Mouse (Mus musculus) C2C12 (cell line): ENCODE results near the gene Tyrobp. TPM values are rescaled to one million over a fixed set of nuclear protein-coding genes. Genes with fewer than 3 reads are reported as not detected.

ENCODE experiments used
- H3K27me3 ChIP-seq: one replicate; pipeline ENCODE4 v1.6.1; 2011; ENCODE audit not compliant: control insufficient read depth, insufficient read depth, insufficient read length
- H3K36me3 ChIP-seq: one replicate; pipeline ENCODE4 v1.6.1; 2011; ENCODE audit not compliant: control insufficient read depth, insufficient read depth
- H3K4me3 ChIP-seq: one replicate; pipeline ENCODE4 v1.5.1; 2011; ENCODE audit warnings: mild to moderate bottlenecking, control low read depth; ENCODE audit not compliant: poor library complexity, insufficient read depth, severe bottlenecking
- H3K79me2 ChIP-seq: one replicate; pipeline ENCODE4 v1.6.1; 2011; ENCODE audit not compliant: control insufficient read depth, insufficient read depth
- H3K79me3 ChIP-seq: one replicate; pipeline ENCODE4 v1.6.1; 2011; ENCODE audit warnings: low read depth, control low read depth
- H3ac ChIP-seq: one replicate; pipeline ENCODE3; 2011; ENCODE audit warnings: low read depth; ENCODE audit not compliant: control insufficient read depth, insufficient read length
- CEBPB ChIP-seq: IDR thresholded peaks from one replicate; pipeline ENCODE4 v1.6.1; 2011; ENCODE audit warnings: low read depth, mild to moderate bottlenecking, control low read depth, moderate library complexity
- CTCF ChIP-seq: IDR thresholded peaks from one replicate; pipeline ENCODE4 v1.5.1; 2011; ENCODE audit not compliant: control insufficient read depth, insufficient read depth, insufficient read length
- FOSL1 ChIP-seq: IDR thresholded peaks from one replicate; pipeline ENCODE4 v1.8.0; 2011; ENCODE audit warnings: mild to moderate bottlenecking, low read length; ENCODE audit not compliant: poor library complexity, insufficient read depth, severe bottlenecking
- MAX ChIP-seq: IDR thresholded peaks from one replicate; pipeline ENCODE4 v1.6.1; 2011; ENCODE audit warnings: mild to moderate bottlenecking, control low read depth
- MYOD1 ChIP-seq: IDR thresholded peaks from one replicate; pipeline ENCODE4 v1.6.1; 2011; ENCODE audit warnings: low read depth; ENCODE audit not compliant: control insufficient read depth, insufficient read length
- MYOG ChIP-seq: IDR thresholded peaks from one replicate; pipeline ENCODE4 v1.6.1; 2011; ENCODE audit not compliant: control insufficient read depth, insufficient read length; ENCODE audit errors: extremely low read depth
- USF1 ChIP-seq: IDR thresholded peaks from one replicate; pipeline ENCODE4 v1.6.1; 2011; ENCODE audit warnings: low read depth, mild to moderate bottlenecking, control low read depth, moderate library complexity
- polyA plus RNA-seq: library from polyadenylated mRNA; unstranded; fragments of >200 nt; fragmentation: generic; extraction: Trizol; gene quantifications from one replicate; pipeline ENCODE4 v1.2.1, GENCODE M21; 2012; ENCODE audit warnings: missing spikeins

Gene Tyrobp
- polyA plus RNA-seq, 1 experiment, result not detected

DNA sequence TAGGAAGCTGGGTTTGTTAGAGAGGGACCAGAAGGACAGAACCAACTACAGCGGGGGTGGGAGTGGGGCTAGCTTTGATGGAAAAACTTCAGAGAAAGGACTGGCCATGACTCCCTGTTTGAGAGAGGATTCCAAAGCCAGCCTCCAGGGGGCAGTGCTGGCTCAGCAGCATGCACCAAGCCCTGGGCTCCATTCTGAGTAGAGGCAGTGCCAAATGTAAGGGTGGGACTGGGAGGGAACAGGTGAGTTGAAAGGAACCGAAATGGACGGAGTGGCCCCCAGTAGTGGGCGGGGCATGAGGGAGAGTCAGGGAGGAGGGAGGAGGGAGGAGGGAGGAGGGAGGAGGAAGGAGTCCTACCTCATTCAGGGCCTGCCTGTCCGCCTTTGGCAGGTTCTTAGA is 27.1 kb downstream of the Tyrobp start:
- H3ac ChIP-seq, result no peak overlapping the region
- TF ChIP-seq MAX, result no peak
- TF ChIP-seq MYOD1, result no peak
- TF ChIP-seq CTCF, result no peak
- no peak for TF ChIP-seq MYOG
- TF ChIP-seq CEBPB, result no peak
- no peak for TF ChIP-seq FOSL1
- no peak for TF ChIP-seq USF1
- no peak overlapping the region for H3K4me3 ChIP-seq
- H3K27me3 ChIP-seq, result peaks cover 27% of the 10 kb centered on the region
- H3K36me3 ChIP-seq, result no peaks in the 10 kb centered on the region
- H3K79me3 ChIP-seq, result no peaks in the 10 kb centered on the region
- H3K79me2 ChIP-seq, result no peaks in the 10 kb centered on the region

DNA sequence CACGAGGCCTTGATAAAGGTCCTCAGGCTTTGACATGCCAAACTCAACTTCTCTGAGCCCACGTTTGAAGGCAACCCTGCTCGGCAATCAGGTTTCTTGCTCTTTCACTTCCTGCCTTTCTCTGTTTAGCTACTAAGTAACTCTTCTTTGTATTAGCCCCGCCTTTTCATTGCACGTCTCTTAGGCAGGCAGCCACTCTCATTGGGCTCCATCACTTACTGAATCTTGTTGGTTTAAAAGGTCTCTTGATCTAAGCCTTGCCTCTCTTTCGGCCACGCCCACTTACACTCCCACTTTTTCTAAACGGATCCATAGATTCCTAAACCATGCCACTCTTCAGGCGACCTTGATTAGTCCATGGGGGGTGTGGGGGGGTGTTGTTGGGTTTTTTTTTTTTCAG is 30.1 kb downstream of the Tyrobp start:
- TF ChIP-seq CTCF (no peak), FOSL1 (no peak), USF1 (no peak), MYOD1 (no peak), MYOG (no peak), MAX (no peak), CEBPB (no peak)
- Histone ChIP-seq H3K4me3 (no peak overlapping the region), H3K79me3 (no peaks in the 10 kb centered on the region), H3K27me3 (peaks cover 27% of the 10 kb centered on the region), H3ac (no peak overlapping the region), H3K79me2 (no peaks in the 10 kb centered on the region), H3K36me3 (no peaks in the 10 kb centered on the region)

DNA sequence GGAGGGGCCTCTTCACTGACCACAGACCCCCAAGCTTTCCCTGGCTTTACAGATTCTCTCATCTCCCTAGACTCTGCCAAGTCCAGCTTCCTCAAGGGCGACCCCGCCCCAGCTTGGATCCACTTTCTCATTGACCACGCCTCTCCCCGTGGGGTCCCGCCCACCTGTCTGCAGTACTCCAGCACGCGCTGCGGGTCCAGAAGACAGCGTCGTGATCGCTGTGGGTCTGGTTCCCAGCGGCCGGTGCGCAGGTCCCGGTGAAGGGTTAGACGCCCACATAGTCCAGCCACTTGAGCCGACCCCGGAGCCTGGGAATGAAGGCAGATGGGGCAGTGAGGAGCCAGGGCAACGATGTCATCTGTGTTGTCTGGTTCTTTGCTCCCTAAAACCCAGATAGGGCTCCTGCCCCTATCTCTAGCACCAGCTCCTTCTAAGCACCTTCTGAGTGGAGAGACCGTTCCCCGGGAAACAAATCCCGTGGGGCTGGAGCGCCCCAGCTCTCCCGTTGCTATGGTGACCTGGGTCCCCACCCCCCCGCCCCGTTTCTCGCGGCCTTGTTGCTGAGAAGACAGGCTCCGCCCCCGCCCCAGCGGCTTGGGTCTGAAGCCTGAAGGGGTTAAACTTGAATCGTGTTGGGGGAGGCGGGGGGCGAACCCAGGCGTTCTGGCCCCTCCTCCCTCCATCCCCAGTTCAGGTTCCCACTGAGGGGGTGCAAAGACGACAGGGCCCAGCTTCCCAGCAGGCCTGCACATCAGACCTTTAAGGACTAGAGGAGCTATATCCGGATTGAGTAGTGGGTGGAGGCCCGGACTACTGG is 30.8 kb downstream of the Tyrobp start:
- no peak for TF ChIP-seq MAX
- no peak for TF ChIP-seq CTCF
- TF ChIP-seq MYOD1, result no peak
- TF ChIP-seq FOSL1, result no peak
- TF ChIP-seq CEBPB, result no peak
- TF ChIP-seq USF1, result no peak
- Histone ChIP-seq H3K27me3 (peaks cover 27% of the 10 kb centered on the region), H3K79me3 (no peaks in the 10 kb centered on the region), H3K36me3 (no peaks in the 10 kb centered on the region), H3K4me3 (no peak overlapping the region), H3K79me2 (no peaks in the 10 kb centered on the region), H3ac (no peak overlapping the region)

DNA sequence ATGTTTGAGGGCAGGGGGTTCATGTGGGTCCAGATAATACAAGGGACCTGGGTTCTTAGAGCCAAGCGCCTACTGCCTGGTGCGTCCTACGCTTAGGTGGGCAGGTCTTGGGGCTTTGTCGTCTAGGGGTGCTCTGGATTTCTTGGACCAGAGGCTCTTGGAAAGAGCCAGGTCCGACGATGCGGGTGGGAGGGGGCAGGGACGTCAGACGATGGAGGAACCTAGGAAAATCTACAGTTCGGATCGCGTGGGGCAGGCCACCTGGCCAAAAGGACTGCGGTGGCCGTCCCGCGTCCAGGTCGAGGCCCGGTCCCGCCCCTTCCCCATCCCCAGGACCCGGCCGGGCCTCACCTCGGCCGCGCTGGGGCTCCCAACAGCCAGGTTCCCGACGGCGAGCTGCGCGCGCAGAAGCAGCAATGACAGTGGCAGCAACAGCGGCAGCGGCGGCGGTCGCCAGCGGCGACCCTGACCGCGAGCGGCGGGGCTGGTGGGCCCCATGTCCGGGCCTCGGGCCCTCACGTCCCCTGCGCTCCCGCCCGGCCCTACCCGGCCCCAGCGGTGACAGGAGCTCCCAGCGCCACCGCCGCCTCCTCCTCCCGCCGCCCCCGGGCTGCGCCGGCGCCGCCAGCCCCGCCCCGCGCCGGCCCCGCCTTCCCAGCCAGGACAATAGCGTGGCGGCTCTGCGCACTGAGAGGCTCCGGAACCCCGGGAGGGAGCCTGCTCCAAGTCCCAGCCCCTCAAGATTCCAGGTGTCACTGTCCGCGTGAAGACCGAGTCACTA is 31.6 kb downstream of the Tyrobp start, which contains the start of gene Aplp1:
Aplp1 (minus strand) TSS at position 565 of the 781 bp plus-strand sequence.
- H3ac ChIP-seq, result no peak within 1 kb of the TSS
- no peaks in the 10 kb centered on the region for H3K79me2 ChIP-seq
- peaks cover 27% of the 10 kb centered on the region for H3K27me3 ChIP-seq
- H3K4me3 ChIP-seq, result no peak within 1 kb of the TSS
- TF ChIP-seq MAX (no peak), CTCF (no peak), FOSL1 (no peak), MYOG (no peak), MYOD1 (no peak), USF1 (no peak), CEBPB (no peak)
- no peaks in the 10 kb centered on the region for H3K36me3 ChIP-seq
- no peaks in the 10 kb centered on the region for H3K79me3 ChIP-seq

DNA sequence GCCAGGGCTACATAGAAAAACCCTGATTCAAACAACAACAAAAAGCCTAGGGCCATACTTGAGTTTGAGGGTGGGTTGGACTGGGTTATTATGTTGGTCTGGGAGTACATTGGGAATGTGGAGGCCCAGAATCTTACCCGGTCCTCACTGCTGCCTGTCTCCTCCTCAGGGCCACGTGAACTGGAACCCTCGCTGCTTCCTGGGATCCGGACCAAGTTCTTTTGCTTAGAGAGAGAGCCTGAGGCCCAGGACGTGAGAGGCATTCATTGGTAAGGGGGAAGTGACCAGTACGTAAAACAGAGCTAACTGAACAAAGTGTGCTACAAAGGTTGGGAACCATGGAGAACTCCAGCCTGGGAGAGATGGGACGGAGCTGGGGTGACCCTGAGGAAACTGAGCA is 36.7 kb downstream of the Tyrobp start:
- Histone ChIP-seq H3K79me2 (no peaks in the 10 kb centered on the region), H3K36me3 (no peaks in the 10 kb centered on the region), H3K27me3 (peaks cover 42% of the 10 kb centered on the region), H3K79me3 (no peaks in the 10 kb centered on the region), H3ac (no peak overlapping the region), H3K4me3 (no peak overlapping the region)
- TF ChIP-seq CTCF (no peak), MYOD1 (no peak), MYOG (no peak), MAX (no peak), CEBPB (no peak)
